Mouse (Mus musculus) small intestine, adult 2 months (tissue): ENCODE measurements around the gene Gm20388.

Source experiments
- CTCF ChIP-seq: fragments of 200-500 bp; IDR thresholded peaks from 2 replicates; pipeline ENCODE4 v1.5.1; 2012; ENCODE audit warnings: low read depth, mild to moderate bottlenecking, control low read depth, inconsistent platforms, low read length, moderate library complexity, mixed read lengths; ENCODE audit not compliant: insufficient replicate concordance, insufficient read length; ENCODE audit errors: extremely low read depth
- POLR2A ChIP-seq: fragments of 200-500 bp; IDR thresholded peaks from 2 replicates; pipeline ENCODE4 v1.6.1; 2012; ENCODE audit warnings: low read depth, mild to moderate bottlenecking, control low read depth, inconsistent platforms, low read length, moderate library complexity

GRCm38 (mm10) chr8:123722245-123722644 is 3811.6 kb downstream of the Gm20388 start:
- TF ChIP-seq CTCF, result no peak
- no peak for TF ChIP-seq POLR2A
